Comparison of ENCODE assay signal across 8 mouse cellular contexts in the genomic region with DNA sequence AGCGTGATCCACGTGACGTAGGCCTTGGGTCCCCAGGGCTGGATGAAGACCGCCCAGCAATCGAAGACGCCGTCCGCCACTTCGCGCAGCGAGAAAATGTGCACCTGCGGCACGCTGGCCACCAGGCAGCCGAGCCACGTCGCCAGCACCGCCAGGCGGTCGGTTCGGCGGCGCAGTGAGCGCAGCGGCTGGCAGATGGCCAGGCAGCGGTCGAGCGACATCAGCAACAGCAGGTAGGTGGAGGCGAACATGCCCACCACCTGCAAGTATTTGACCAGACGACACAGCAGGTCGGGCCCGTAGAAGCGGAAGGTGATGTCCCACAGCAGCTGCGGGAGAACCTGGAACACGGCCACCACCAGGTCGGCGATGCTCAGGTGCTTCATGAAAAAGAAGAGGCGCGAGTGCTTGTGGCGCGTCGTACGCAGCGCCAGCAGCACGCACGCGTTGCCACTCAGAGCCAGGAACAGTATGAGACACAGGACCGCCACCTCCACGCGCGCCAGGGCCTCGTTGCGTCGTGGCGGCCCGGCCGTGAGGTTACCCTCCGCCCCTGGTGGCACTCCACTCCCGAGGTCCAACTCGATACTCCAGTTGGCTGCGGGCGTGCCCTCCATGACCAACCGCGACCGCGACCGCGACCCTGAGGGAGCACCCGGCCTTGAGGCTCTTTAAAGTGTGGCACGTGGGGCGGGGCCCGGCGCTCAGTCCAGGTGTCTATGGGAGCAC. TPM values are rescaled to one million over a fixed set of nuclear protein-coding genes. Genes with fewer than 3 reads are reported as not detected.
DNase-seq lines count a peak whose midpoint lies in the region; ATAC-seq and TF ChIP-seq lines count a peak whose summit lies in the region.

No protein-coding gene starts in this region.

- H3K9ac ChIP-seq in ES-Bruce4 (ENCODE audit: low read depth, poor library complexity, severe bottlenecking), result no peak overlapping the region
- peak overlapping the region; percentile 51 for H3K9ac ChIP-seq in embryonic facial prominence, embryonic 14.5 days (ENCODE audit: low read depth, low read length)
- no peak overlapping the region for H3K9ac ChIP-seq in intestine, embryonic 15.5 days
- peak overlapping the region; percentile 20; the same call in 1 of the 2 replicates for H3K9ac ChIP-seq in midbrain, embryonic 12.5 days (replicated peaks)

- peak; percentile 37 for DNase-seq in gastrocnemius, postnatal 10 days
- DNase-seq in gastrocnemius, adult 18-20 months (ENCODE audit: low spot score), result no peak
- DNase-seq in embryonic facial prominence, embryonic 14.5 days (ENCODE audit: low spot score), result peak; percentile 11
- DNase-seq in frontal cortex, postnatal 10 days (ENCODE audit: low spot score in 2 of 2), result no peak

- no peaks in the 10 kb centered on the region for H3K4me1 ChIP-seq in ES-Bruce4 (ENCODE audit: control insufficient read depth, insufficient read depth, low read length)
- peaks cover 15% of the 10 kb centered on the region; the same call in 1 of the 2 replicates for H3K4me1 ChIP-seq in embryonic facial prominence, embryonic 14.5 days (ENCODE audit: control insufficient read depth, insufficient read depth, low read length)
- peaks cover 19% of the 10 kb centered on the region for H3K4me1 ChIP-seq in intestine, embryonic 15.5 days (replicated peaks)
- peaks cover 21% of the 10 kb centered on the region for H3K4me1 ChIP-seq in midbrain, embryonic 12.5 days

- TF ChIP-seq POLR2A in ES-Bruce4 (IDR thresholded peaks at IDR 0.05; ENCODE audit: insufficient read depth, low read length), result no peak

- ATAC-seq in embryonic facial prominence, embryonic 14.5 days (ENCODE audit: low read depth), result peak; percentile 16; the same call in 1 of the 2 replicates
- ATAC-seq in intestine, embryonic 15.5 days, result peak; percentile 30; the same call in 1 of the 2 replicates
- peak; percentile 42 for ATAC-seq in midbrain, embryonic 12.5 days (ENCODE audit: low FRiP score, low read depth)
- ATAC-seq in erythroid progenitor cell, adult 5-6 weeks (replicated peaks; ENCODE audit: low FRiP score, poor library complexity, severe bottlenecking), result no peak

- TF ChIP-seq EP300 in ES-Bruce4 (IDR thresholded peaks at IDR 0.05; ENCODE audit: insufficient read depth, low read depth, low read length), result 0 out of 2 replicates have a peak, but pooled peaks have one; percentile 7

- H3K36me3 ChIP-seq in ES-Bruce4 (ENCODE audit: control insufficient read depth, insufficient read depth, low read length, poor library complexity, severe bottlenecking), result no peaks in the 10 kb centered on the region
- no peaks in the 10 kb centered on the region for H3K36me3 ChIP-seq in embryonic facial prominence, embryonic 14.5 days (ENCODE audit: control insufficient read depth, insufficient read depth, low read length)
- no peaks in the 10 kb centered on the region for H3K36me3 ChIP-seq in intestine, embryonic 15.5 days
- H3K36me3 ChIP-seq in midbrain, embryonic 12.5 days, result no peaks in the 10 kb centered on the region

- H3K9me3 ChIP-seq in ES-Bruce4 (replicated peaks; ENCODE audit: control insufficient read depth, insufficient read depth, low read length, poor library complexity, severe bottlenecking), result no peaks in the 10 kb centered on the region
- H3K9me3 ChIP-seq in embryonic facial prominence, embryonic 14.5 days (ENCODE audit: control insufficient read depth, low read length), result no peaks in the 10 kb centered on the region
- no peaks in the 10 kb centered on the region for H3K9me3 ChIP-seq in intestine, embryonic 15.5 days
- no peaks in the 10 kb centered on the region for H3K9me3 ChIP-seq in midbrain, embryonic 12.5 days

- H3K4me2 ChIP-seq in embryonic facial prominence, embryonic 14.5 days (ENCODE audit: low read depth, low read length), result peak overlapping the region; percentile 72
- H3K4me2 ChIP-seq in intestine, embryonic 15.5 days (replicated peaks), result peak overlapping the region; percentile 96
- H3K4me2 ChIP-seq in midbrain, embryonic 12.5 days (replicated peaks), result peak overlapping the region; percentile 64

- H3K27me3 ChIP-seq in ES-Bruce4 (ENCODE audit: control insufficient read depth, insufficient read depth, low read length, poor library complexity, severe bottlenecking), result peaks cover 3% of the 10 kb centered on the region; the same call in 1 of the 2 replicates
- H3K27me3 ChIP-seq in embryonic facial prominence, embryonic 14.5 days (replicated peaks; ENCODE audit: control insufficient read depth, insufficient read depth, low read length), result peaks cover 43% of the 10 kb centered on the region
- peaks cover 41% of the 10 kb centered on the region for H3K27me3 ChIP-seq in intestine, embryonic 15.5 days (replicated peaks)
- H3K27me3 ChIP-seq in midbrain, embryonic 12.5 days, result peaks cover 88% of the 10 kb centered on the region

- peak overlapping the region; percentile 34 for H3K4me3 ChIP-seq in ES-Bruce4 (ENCODE audit: low read depth, low read length)
- peak overlapping the region; percentile 38 for H3K4me3 ChIP-seq in embryonic facial prominence, embryonic 14.5 days (ENCODE audit: low read depth, low read length)
- peak overlapping the region; percentile 45 for H3K4me3 ChIP-seq in intestine, embryonic 15.5 days (replicated peaks)
- H3K4me3 ChIP-seq in midbrain, embryonic 12.5 days, result peak overlapping the region; percentile 38

- WGBS in embryonic facial prominence, embryonic 14.5 days, result 5% methylated on average over 58 of the region's 72 CpGs
- WGBS in intestine, embryonic 15.5 days, result 4% methylated on average over 72 of the region's 72 CpGs
- WGBS in midbrain, embryonic 12.5 days, result 4% methylated on average over 72 of the region's 72 CpGs

- no peak for TF ChIP-seq CTCF in ES-Bruce4 (IDR thresholded peaks at IDR 0.05; ENCODE audit: low read depth, low read length)

- H3K27ac ChIP-seq in ES-Bruce4 (ENCODE audit: insufficient read depth, low read length), result no peak overlapping the region
- no peak overlapping the region for H3K27ac ChIP-seq in embryonic facial prominence, embryonic 14.5 days (replicated peaks; ENCODE audit: low read depth, low read length)
- no peak overlapping the region for H3K27ac ChIP-seq in intestine, embryonic 15.5 days
- no peak overlapping the region for H3K27ac ChIP-seq in midbrain, embryonic 12.5 days (replicated peaks)

RNA-seq across cellular contexts. Expression of gene Oxtr, which starts 0.4 kb away (rescaled TPM):
- total RNA-seq in gastrocnemius, postnatal 10 days (2021), result under 1 TPM; 0.23 to 0.34 TPM
- 1 to 10 TPM in 1 of 2 experiments, under 1 TPM in 1; 0.09 to 1.2 TPM for total RNA-seq in gastrocnemius, adult 18-20 months (2021)
- polyA plus RNA-seq in ES-Bruce4 (2011; ENCODE audit: insufficient read depth, insufficient read length, low read depth, missing spikeins), result 0.16 TPM in 1 of 2 replicates, not detected in the other
- 0.84 and 0.99 TPM in 2 replicates for polyA plus RNA-seq in embryonic facial prominence, embryonic 14.5 days (2014; fragmentation: Nextera tagmentation; extraction: Ambion mirVana)
- polyA plus RNA-seq in intestine, embryonic 15.5 days (2015; fragmentation: Nextera tagmentation; extraction: Ambion mirVana), result 0.20 and 0.33 TPM in 2 replicates
- 0.08 and 0.26 TPM in 2 replicates for polyA plus RNA-seq in midbrain, embryonic 12.5 days (2016; fragmentation: Nextera tagmentation; extraction: Ambion mirVana)
- not detected in 2 replicates for total RNA-seq in erythroid progenitor cell, adult 5-6 weeks (2015; ENCODE audit: low replicate concordance)
- total RNA-seq in erythroid progenitor cell, adult 5-6 weeks (2017; ENCODE audit: low replicate concordance), result 0.39 TPM in 1 of 2 replicates, not detected in the other

RNA-seq across cellular contexts. Expression of gene Cav3, which starts 30.0 kb away (rescaled TPM):
- total RNA-seq in gastrocnemius, postnatal 10 days (2021), result 100 to 1,000 TPM; 162 to 173 TPM
- 10 to 100 TPM; 47.8 to 52.7 TPM for total RNA-seq in gastrocnemius, adult 18-20 months (2021)
- polyA plus RNA-seq in ES-Bruce4 (2011; ENCODE audit: insufficient read depth, insufficient read length, low read depth, missing spikeins), result not detected in 2 replicates
- polyA plus RNA-seq in embryonic facial prominence, embryonic 14.5 days (2014; fragmentation: Nextera tagmentation; extraction: Ambion mirVana), result 42.9 and 64.7 TPM in 2 replicates
- polyA plus RNA-seq in intestine, embryonic 15.5 days (2015; fragmentation: Nextera tagmentation; extraction: Ambion mirVana), result 1.1 and 1.4 TPM in 2 replicates
- not detected in 2 replicates for polyA plus RNA-seq in midbrain, embryonic 12.5 days (2016; fragmentation: Nextera tagmentation; extraction: Ambion mirVana)
- total RNA-seq in erythroid progenitor cell, adult 5-6 weeks (2015; ENCODE audit: low replicate concordance), result not detected in 2 replicates
- total RNA-seq in erythroid progenitor cell, adult 5-6 weeks (2017; ENCODE audit: low replicate concordance), result not detected in 2 replicates

Comparison
In these comparisons a context has a peak if more than half of its experiments do, and no peak if none do; other contexts are left out.
1. DNase-seq: peak in gastrocnemius, postnatal 10 days (single experiment) and embryonic facial prominence, embryonic 14.5 days (single experiment); none in gastrocnemius, adult 18-20 months (single experiment) and frontal cortex, postnatal 10 days (0 of 2).
2. H3K9ac ChIP-seq: peak in embryonic facial prominence, embryonic 14.5 days (single experiment) and midbrain, embryonic 12.5 days (single experiment); none in ES-Bruce4 (single experiment) and intestine, embryonic 15.5 days (single experiment).
3. RNA of gene Cav3, which starts 30.0 kb away (polyA plus RNA-seq): 42.9 to 64.7 TPM in embryonic facial prominence, embryonic 14.5 days; 1.1 to 1.4 TPM in intestine, embryonic 15.5 days, not detected in midbrain, embryonic 12.5 days and not detected in ES-Bruce4; every median in the first group is over 10 times any median in the second.
4. Peak in every context shown above with its lines, with median percentiles within 50 percentile points of each other: H3K4me3 ChIP-seq and H3K4me2 ChIP-seq.